7 mouse cellular contexts compared by ENCODE assay signal in genomic region chr13:52711713-52712369, GRCm38 (mm10).
DNase-seq lines count a peak whose midpoint lies in the region; ATAC-seq lines count a peak whose summit lies in the region.

No protein-coding gene starts in this region.

- peak; percentile 85 for ATAC-seq in megakaryocyte-erythroid progenitor cell, adult 5-6 weeks (replicated peaks; ENCODE audit: low FRiP score, low TSS enrichment, poor library complexity, severe bottlenecking)

- DNase-seq in ZHBTc4 (ENCODE audit: low read depth, low spot score) = peak; percentile 85
- DNase-seq in cerebellum, adult 9-11 months = peak; percentile 55
- peak; percentile 74 to 83 for DNase-seq in frontal cortex, postnatal 36 days (ENCODE audit: low spot score in 2 of 2)
- peak; percentile 86 for DNase-seq in hindlimb bud, embryonic 11.5 days (ENCODE audit: extremely low spot score, low read depth, low spot score)
- peak; percentile 75 to 82 for DNase-seq in left cerebral cortex, adult 18-20 months (ENCODE audit: low spot score in 2 of 2)
- DNase-seq in right cerebral cortex, postnatal 36 days (ENCODE audit: low spot score in 2 of 2) = peak; percentile 56 to 59

Comparison
In these comparisons a context has a peak if more than half of its experiments do, and no peak if none do; other contexts are left out.
1. Peak in every context shown above with its lines: DNase-seq and ATAC-seq.